Mouse (Mus musculus): ENCODE results near the gene Hoxc8.

Hoxc8 gene

GRCm38 (mm10) chr15:103027266-103028235 is 37.1 kb downstream of the Hoxc8 start:
- intact Hi-C loops (cut with DNase I): no loop called here

GRCm38 (mm10) chr15:103028916-103029512 is 38.6 kb downstream of the Hoxc8 start:
- intact Hi-C loops (cut with DNase I): no loop called here

GRCm38 (mm10) chr15:103030142-103030541 is 39.7 kb downstream of the Hoxc8 start:
- intact Hi-C loops (cut with DNase I): no loop called here

- intact Hi-C loops (cut with DNase I): no loop called here
Measured at GRCm38 (mm10) chr15:103032167-103032566, 41.8 kb downstream of the Hoxc8 start.

- intact Hi-C loops (cut with DNase I): no loop called here
Measured at GRCm38 (mm10) chr15:103032646-103033575, 42.5 kb downstream of the Hoxc8 start.

GRCm38 (mm10) chr15:103034043-103034806 is 43.8 kb downstream of the Hoxc8 start:
- intact Hi-C loops (cut with DNase I): no loop called here

GRCm38 (mm10) chr15:103034807-103035547 is 44.6 kb downstream of the Hoxc8 start:
- intact Hi-C loops (cut with DNase I): no loop called here

GRCm38 (mm10) chr15:103035548-103035881 is 45.1 kb downstream of the Hoxc8 start:
- intact Hi-C loops (cut with DNase I): no loop called here

GRCm38 (mm10) chr15:103037579-103037978 is 47.2 kb downstream of the Hoxc8 start:
- intact Hi-C loops (cut with DNase I): no loop called here

- intact Hi-C loops (cut with DNase I): no loop called here
Measured at GRCm38 (mm10) chr15:103038701-103039480, 48.5 kb downstream of the Hoxc8 start.

- intact Hi-C loops (cut with DNase I): no loop called here
Measured at GRCm38 (mm10) chr15:103039609-103040008, 49.2 kb downstream of the Hoxc8 start.

- intact Hi-C loops (cut with DNase I): no loop called here
Measured at GRCm38 (mm10) chr15:103040601-103041000, 50.2 kb downstream of the Hoxc8 start.

- intact Hi-C loops (cut with DNase I): no loop called here
Measured at GRCm38 (mm10) chr15:103041613-103042012, 51.2 kb downstream of the Hoxc8 start.

GRCm38 (mm10) chr15:103042209-103042608 is 51.8 kb downstream of the Hoxc8 start:
- intact Hi-C loops (cut with DNase I): no loop called here

Small RNA genes lying within 50 kb of the gene (microRNA-seq; reads per million reads assigned to microRNA genes)
- gene Mir196a-2 (188 to 200 reads per million in 2 experiments), gene Mir615 (1,217 to 2,146 reads per million in 2 experiments)
